Mouse (Mus musculus): ENCODE results near the gene Fgf15. TPM values are rescaled to one million over a fixed set of nuclear protein-coding genes. Genes with fewer than 3 reads are reported as not detected.

Gene Fgf15
- polyA plus RNA-seq, 1 experiment: not detected

DNA sequence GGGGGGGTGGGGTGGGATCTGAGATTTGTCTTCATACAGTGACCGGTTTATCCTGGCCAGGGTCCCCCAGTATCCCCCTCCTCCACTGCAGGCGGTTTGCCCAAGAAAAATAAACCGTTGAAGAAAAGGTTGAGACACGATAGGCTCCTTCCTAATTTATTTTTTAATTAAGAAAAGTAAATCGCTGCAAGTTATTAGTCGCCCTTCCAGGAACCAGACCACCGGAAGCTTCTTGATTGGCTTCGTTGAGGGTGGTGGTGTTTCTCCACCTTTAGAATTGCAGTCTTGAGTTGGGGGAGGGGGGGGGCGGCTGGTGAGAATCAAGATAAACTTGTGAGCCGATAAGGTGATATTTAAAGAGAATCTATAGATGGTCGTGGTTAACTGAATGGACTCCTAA, 44.3 kb downstream of the Fgf15 start:
- no peak overlapping the region; the same call in 1 of the 2 replicates for H3K4me3 ChIP-seq (ENCODE audit: control insufficient read depth, low read depth, low read length)
- peaks cover 48% of the 10 kb centered on the region for H3K4me1 ChIP-seq (ENCODE audit: control insufficient read depth, insufficient read depth, low read length)
- H3K27me3 ChIP-seq (ENCODE audit: control insufficient read depth, insufficient read depth, low read length): peaks cover 2% of the 10 kb centered on the region; the same call in 1 of the 2 replicates
- no peaks in the 10 kb centered on the region for H3K36me3 ChIP-seq (ENCODE audit: control insufficient read depth, insufficient read depth, low read length)
- H3K27ac ChIP-seq (ENCODE audit: control insufficient read depth, insufficient read depth, low read depth, low read length): no peak overlapping the region
- TF ChIP-seq CTCF (IDR thresholded peaks at IDR 0.05; ENCODE audit: control insufficient read depth, insufficient read depth, insufficient replicate concordance, low read depth, low read length) (no peak), POLR2A (IDR thresholded peaks at IDR 0.05; ENCODE audit: control insufficient read depth, low read depth, low read length) (no peak)

DNA sequence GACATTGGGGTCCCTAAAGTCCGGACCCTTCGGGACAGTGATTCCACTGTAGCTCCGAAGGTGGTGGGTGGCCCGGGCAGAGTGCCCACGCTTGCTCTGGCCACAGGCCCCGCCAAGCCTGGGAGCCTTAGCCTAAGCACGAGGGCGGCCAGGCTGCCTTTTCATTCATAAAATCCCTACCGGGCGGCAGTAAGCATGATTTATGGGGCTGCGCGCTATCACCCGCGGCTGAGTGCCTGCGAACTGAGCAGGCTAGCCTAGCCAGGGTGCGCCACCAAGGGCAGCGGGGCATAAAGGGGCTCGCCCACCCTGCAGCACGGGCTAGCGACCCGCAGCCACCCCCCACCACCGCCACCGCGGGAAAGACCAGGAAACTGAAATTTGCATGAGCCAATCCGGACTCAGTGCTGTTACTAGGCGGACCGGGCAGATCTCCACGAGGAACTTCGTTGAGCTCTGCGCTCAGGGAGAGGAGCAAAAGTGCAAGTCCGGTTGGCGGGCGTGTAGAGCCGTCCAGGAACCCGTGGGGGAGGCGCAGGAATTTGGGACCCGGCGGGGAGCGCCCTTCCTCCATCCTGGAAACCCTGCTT, 45.0 kb downstream of the Fgf15 start:
- TF ChIP-seq CTCF (IDR thresholded peaks at IDR 0.05; ENCODE audit: control insufficient read depth, insufficient read depth, insufficient replicate concordance, low read depth, low read length) (no peak), POLR2A (IDR thresholded peaks at IDR 0.05; ENCODE audit: control insufficient read depth, low read depth, low read length) (no peak)
- peaks cover 45% of the 10 kb centered on the region for H3K4me1 ChIP-seq (ENCODE audit: control insufficient read depth, insufficient read depth, low read length)
- H3K36me3 ChIP-seq (ENCODE audit: control insufficient read depth, insufficient read depth, low read length): no peaks in the 10 kb centered on the region
- H3K27me3 ChIP-seq (ENCODE audit: control insufficient read depth, insufficient read depth, low read length): peaks cover 2% of the 10 kb centered on the region; the same call in 1 of the 2 replicates
- H3K27ac ChIP-seq (ENCODE audit: control insufficient read depth, insufficient read depth, low read depth, low read length): peak overlapping the region; percentile 73
- peak overlapping the region; percentile 80 for H3K4me3 ChIP-seq (ENCODE audit: control insufficient read depth, low read depth, low read length)

DNA sequence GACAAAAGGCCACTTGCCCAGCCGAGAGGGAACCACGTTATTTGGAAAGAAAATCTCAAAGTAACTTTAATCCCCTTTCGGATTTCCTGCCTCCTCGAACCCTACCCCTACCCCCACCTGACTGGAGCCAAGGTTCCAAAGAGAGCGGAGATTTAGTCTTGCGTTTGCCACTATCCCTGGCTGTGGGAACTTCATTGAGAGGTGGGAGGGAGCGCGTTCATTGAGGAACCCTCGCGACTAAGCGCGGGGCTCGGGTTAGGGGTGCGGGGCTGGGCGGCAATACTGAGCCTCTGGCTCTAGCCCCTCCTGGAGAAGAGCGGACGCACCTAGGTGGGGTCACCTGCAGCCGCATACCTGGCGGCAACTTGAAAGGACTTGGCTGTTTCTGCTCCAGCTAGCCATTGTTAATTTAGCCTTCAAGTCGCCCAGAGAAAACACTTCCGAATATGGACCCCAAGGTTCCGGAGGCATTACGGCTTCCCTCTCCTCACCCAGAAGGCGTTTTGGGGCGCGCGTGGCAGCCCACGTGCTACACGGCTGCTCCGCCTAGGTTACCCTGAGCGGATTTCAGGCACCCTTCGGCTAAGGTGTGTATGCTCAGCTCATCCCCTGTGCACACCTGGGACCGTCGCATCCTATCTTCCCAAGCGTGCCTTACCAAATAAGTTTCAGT, 45.9 kb downstream of the Fgf15 start:
- peaks cover 45% of the 10 kb centered on the region for H3K4me1 ChIP-seq (ENCODE audit: control insufficient read depth, insufficient read depth, low read length)
- TF ChIP-seq CTCF (IDR thresholded peaks at IDR 0.05; ENCODE audit: control insufficient read depth, insufficient read depth, insufficient replicate concordance, low read depth, low read length) (no peak), POLR2A (IDR thresholded peaks at IDR 0.05; ENCODE audit: control insufficient read depth, low read depth, low read length) (no peak)

DNA sequence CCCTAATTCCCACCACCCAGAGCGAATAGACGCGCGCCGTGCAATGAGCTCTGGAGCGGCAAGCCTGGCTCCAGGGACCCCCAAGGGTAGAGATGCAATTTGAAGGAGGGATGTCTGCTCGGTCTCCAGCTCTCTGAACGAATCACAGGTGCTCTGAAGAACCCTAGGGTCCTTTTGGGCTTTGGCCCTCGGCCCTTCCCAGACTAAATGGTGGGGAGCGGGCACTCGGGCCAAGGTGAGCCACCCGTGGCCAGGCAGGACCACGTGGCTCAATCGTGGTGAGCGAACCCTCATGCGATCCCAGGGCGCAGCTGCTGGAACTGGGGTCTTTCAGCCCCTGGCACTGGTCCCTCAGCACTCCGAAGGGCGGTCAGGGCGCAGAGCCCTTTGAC, 46.4 kb downstream of the Fgf15 start:
- Histone ChIP-seq H3K4me1 (ENCODE audit: control insufficient read depth, insufficient read depth, low read length) (peaks cover 42% of the 10 kb centered on the region), H3K36me3 (ENCODE audit: control insufficient read depth, insufficient read depth, low read length) (no peaks in the 10 kb centered on the region), H3K27me3 (ENCODE audit: control insufficient read depth, insufficient read depth, low read length) (peaks cover 2% of the 10 kb centered on the region; the same call in 1 of the 2 replicates), H3K4me3 (ENCODE audit: control insufficient read depth, low read depth, low read length) (peak overlapping the region; percentile 78), H3K27ac (ENCODE audit: control insufficient read depth, insufficient read depth, low read depth, low read length) (peak overlapping the region; percentile 44)
- TF ChIP-seq CTCF (IDR thresholded peaks at IDR 0.05; ENCODE audit: control insufficient read depth, insufficient read depth, insufficient replicate concordance, low read depth, low read length) (no peak), POLR2A (IDR thresholded peaks at IDR 0.05; ENCODE audit: control insufficient read depth, low read depth, low read length) (no peak)

More for the DNA sequence above, 45.9 kb downstream of the Fgf15 start:
- peak overlapping the region; percentile 44 for H3K27ac ChIP-seq (ENCODE audit: control insufficient read depth, insufficient read depth, low read depth, low read length)
- H3K27me3 ChIP-seq (ENCODE audit: control insufficient read depth, insufficient read depth, low read length): peaks cover 2% of the 10 kb centered on the region; the same call in 1 of the 2 replicates
- H3K36me3 ChIP-seq (ENCODE audit: control insufficient read depth, insufficient read depth, low read length): no peaks in the 10 kb centered on the region
- peak overlapping the region; percentile 33 for H3K4me3 ChIP-seq (ENCODE audit: control insufficient read depth, low read depth, low read length)

DNA sequence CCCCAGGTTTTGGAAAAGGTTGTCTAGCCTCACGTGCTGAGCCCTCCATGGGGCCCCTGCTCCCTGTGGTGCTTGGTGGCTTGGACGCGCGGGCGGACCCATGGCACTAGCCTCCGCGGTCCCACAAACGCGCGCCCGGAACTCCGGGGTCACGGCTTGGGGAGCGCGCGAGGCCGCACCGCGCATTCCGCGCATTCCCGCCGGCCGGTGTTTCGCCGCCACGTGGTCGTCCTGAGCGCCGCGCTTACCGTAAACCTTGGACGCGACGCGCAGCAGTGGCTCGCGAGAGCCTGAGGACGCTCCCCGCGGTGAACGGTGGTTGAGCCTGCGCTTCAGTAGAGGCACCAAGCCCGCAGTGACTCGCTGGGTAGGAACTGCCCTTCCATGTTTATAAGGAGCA, 46.9 kb downstream of the Fgf15 start:
- H3K27me3 ChIP-seq (ENCODE audit: control insufficient read depth, insufficient read depth, low read length): peaks cover 2% of the 10 kb centered on the region; the same call in 1 of the 2 replicates
- H3K4me3 ChIP-seq (ENCODE audit: control insufficient read depth, low read depth, low read length): peak overlapping the region; percentile 78
- peak overlapping the region; percentile 34; the same call in 1 of the 2 replicates for H3K27ac ChIP-seq (ENCODE audit: control insufficient read depth, insufficient read depth, low read depth, low read length)
- H3K4me1 ChIP-seq (ENCODE audit: control insufficient read depth, insufficient read depth, low read length): peaks cover 39% of the 10 kb centered on the region
- no peaks in the 10 kb centered on the region for H3K36me3 ChIP-seq (ENCODE audit: control insufficient read depth, insufficient read depth, low read length)
- no peak for TF ChIP-seq CTCF (IDR thresholded peaks at IDR 0.05; ENCODE audit: control insufficient read depth, insufficient read depth, insufficient replicate concordance, low read depth, low read length)
- 0 out of 2 replicates have a peak, but pooled peaks have one; percentile 31 for TF ChIP-seq POLR2A (IDR thresholded peaks at IDR 0.05; ENCODE audit: control insufficient read depth, low read depth, low read length)

Other genes with a start within 250 kb of the Fgf15 start
- 27.3 and 28.2 TPM in 2 replicates for gene Ano1, start 144.6 kb upstream of the Fgf15 start, polyA plus RNA-seq (2012; rRNA removed)
- gene Fgf3, start 58.4 kb upstream of the Fgf15 start, polyA plus RNA-seq (2012; rRNA removed): 0.10 TPM in 1 of 2 replicates, not detected in the other
- gene Fgf4, start 49.2 kb upstream of the Fgf15 start, polyA plus RNA-seq (2012; rRNA removed): not detected in 2 replicates
- 26.2 and 32.7 TPM in 2 replicates for gene LTO1, start 18.6 kb downstream of the Fgf15 start, polyA plus RNA-seq (2012; rRNA removed)
- gene Ccnd1, start 43.4 kb downstream of the Fgf15 start, polyA plus RNA-seq (2012; rRNA removed): 4.2 and 6.8 TPM in 2 replicates